Mouse (Mus musculus): ENCODE results near the gene Themis.

DNA sequence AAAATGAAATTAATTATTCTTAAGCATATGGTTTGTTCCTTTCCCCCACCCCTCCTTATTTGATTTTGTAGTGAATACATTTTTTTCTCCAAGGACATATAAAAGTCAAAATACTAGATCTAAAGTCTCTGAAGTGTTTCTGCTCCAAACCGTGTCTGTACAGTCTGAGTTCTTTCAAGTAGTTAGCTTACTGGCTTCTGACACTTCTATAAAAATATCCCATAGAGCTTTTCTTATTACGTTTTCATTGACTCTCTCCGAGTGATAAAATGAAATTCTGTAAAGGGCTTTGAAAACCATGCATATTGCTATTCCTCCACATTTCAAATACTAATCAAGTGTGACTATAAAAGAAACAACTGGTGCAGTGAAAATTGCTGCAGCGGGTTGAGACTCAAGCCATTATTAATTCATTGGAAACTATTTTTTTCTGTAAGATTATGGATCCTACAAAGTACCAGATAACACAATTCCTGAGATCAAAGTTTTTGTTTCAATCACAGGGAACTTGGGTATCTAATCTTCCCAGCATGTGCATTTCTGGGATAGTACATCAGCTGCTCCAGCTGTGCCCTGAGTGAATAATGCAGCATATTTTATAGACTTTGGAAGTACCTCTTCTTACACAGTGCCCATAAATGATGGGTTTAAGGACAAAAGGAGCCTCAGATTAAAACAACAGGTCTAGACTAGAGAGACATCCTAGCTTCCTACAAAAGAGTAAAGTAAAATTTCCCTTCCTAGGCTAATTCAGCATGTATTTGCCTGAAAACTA, 202.6 kb downstream of the Themis start:
- no peak for TF ChIP-seq CTCF (IDR thresholded peaks at IDR 0.05; ENCODE audit: control insufficient read depth, insufficient read depth, insufficient replicate concordance, low read depth, low read length)
- no peak for TF ChIP-seq POLR2A (IDR thresholded peaks at IDR 0.05; ENCODE audit: control insufficient read depth, low read depth, low read length)
